Mouse (Mus musculus): ENCODE results near the gene Akap6.

Akap6 gene

GRCm38 (mm10) chr12:52699146-52699545 is at the start of gene Akap6:
Gene Akap6, plus strand, starts transcription at chr12:52699383.
- no peaks in the 10 kb centered on the region for H3K36me3 ChIP-seq (ENCODE audit: insufficient read depth, low read length)
- H3K27me3 ChIP-seq (ENCODE audit: insufficient read depth, low read length), result 0 out of 2 replicates have a peak, but pooled peaks cover 3% of the 10 kb centered on the region
- TF ChIP-seq CTCF (conservative IDR thresholded peaks at IDR 0.05; ENCODE audit: low read length) (no peak), POU5F1 (IDR thresholded peaks at IDR 0.05; ENCODE audit: borderline replicate concordance, low read length) (no peak), NANOG (IDR thresholded peaks at IDR 0.05; ENCODE audit: borderline replicate concordance, low read length) (no peak)
- no peak within 1 kb of the TSS for H3K4me3 ChIP-seq (replicated peaks; ENCODE audit: low read length)
- peaks cover 8% of the 10 kb centered on the region for H3K4me1 ChIP-seq (replicated peaks; ENCODE audit: low read depth, low read length)
- H3K9me3 ChIP-seq (ENCODE audit: low read length), result no peaks in the 10 kb centered on the region

- Histone ChIP-seq H3K27me3 (ENCODE audit: insufficient read depth, low read length) (no peaks in the 10 kb centered on the region), H3K4me1 (replicated peaks; ENCODE audit: low read depth, low read length) (no peaks in the 10 kb centered on the region), H3K9me3 (ENCODE audit: low read length) (no peaks in the 10 kb centered on the region), H3K36me3 (ENCODE audit: insufficient read depth, low read length) (no peaks in the 10 kb centered on the region), H3K4me3 (replicated peaks; ENCODE audit: low read length) (no peak overlapping the region)
- no peak for TF ChIP-seq POU5F1 (IDR thresholded peaks at IDR 0.05; ENCODE audit: borderline replicate concordance, low read length)
- no peak for TF ChIP-seq NANOG (IDR thresholded peaks at IDR 0.05; ENCODE audit: borderline replicate concordance, low read length)
- no peak for TF ChIP-seq CTCF (conservative IDR thresholded peaks at IDR 0.05; ENCODE audit: low read length)
These were observed 36.0 kb upstream of the Akap6 start for GRCm38 (mm10) chr12:52662907-52663790.

DNA sequence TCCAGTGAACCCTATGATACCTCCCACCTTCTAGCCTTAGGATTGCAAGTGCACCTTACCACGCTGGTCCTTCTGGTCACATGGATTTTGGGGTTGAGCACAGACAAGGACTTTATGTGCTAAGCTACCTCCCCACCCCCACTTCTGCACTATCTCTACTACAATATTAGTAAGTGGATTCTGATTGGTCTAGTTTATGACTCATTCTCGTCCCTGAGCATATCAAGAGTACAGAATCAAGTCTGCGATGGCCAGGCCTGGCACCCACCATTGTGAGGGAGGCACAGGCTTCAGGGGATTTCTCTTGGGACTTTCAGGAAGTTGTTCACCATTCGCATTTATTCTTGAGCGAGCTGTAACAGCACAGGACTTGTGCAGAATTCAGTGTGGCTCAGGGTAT is 34.2 kb upstream of the Akap6 start:
- Histone ChIP-seq H3K27me3 (ENCODE audit: insufficient read depth, low read length) (no peaks in the 10 kb centered on the region), H3K9me3 (ENCODE audit: low read length) (no peaks in the 10 kb centered on the region), H3K4me1 (replicated peaks; ENCODE audit: low read depth, low read length) (no peaks in the 10 kb centered on the region), H3K4me3 (replicated peaks; ENCODE audit: low read length) (no peak overlapping the region), H3K36me3 (ENCODE audit: insufficient read depth, low read length) (no peaks in the 10 kb centered on the region)
- TF ChIP-seq NANOG (IDR thresholded peaks at IDR 0.05; ENCODE audit: borderline replicate concordance, low read length) (no peak), POU5F1 (IDR thresholded peaks at IDR 0.05; ENCODE audit: borderline replicate concordance, low read length) (no peak), CTCF (conservative IDR thresholded peaks at IDR 0.05; ENCODE audit: low read length) (no peak)

- no peak for TF ChIP-seq NANOG (IDR thresholded peaks at IDR 0.05; ENCODE audit: borderline replicate concordance, low read length)
- no peak for TF ChIP-seq POU5F1 (IDR thresholded peaks at IDR 0.05; ENCODE audit: borderline replicate concordance, low read length)
- no peak for TF ChIP-seq CTCF (conservative IDR thresholded peaks at IDR 0.05; ENCODE audit: low read length)
- no peaks in the 10 kb centered on the region for H3K9me3 ChIP-seq (ENCODE audit: low read length)
These were observed 27.7 kb upstream of the Akap6 start for GRCm38 (mm10) chr12:52671436-52671835.

GRCm38 (mm10) chr12:52671943-52672342 is 27.2 kb upstream of the Akap6 start:
- Histone ChIP-seq H3K27me3 (ENCODE audit: insufficient read depth, low read length) (no peaks in the 10 kb centered on the region), H3K9me3 (ENCODE audit: low read length) (no peaks in the 10 kb centered on the region), H3K36me3 (ENCODE audit: insufficient read depth, low read length) (no peaks in the 10 kb centered on the region), H3K4me3 (replicated peaks; ENCODE audit: low read length) (no peak overlapping the region), H3K4me1 (replicated peaks; ENCODE audit: low read depth, low read length) (peaks cover 11% of the 10 kb centered on the region)
- TF ChIP-seq CTCF (conservative IDR thresholded peaks at IDR 0.05; ENCODE audit: low read length) (no peak), NANOG (IDR thresholded peaks at IDR 0.05; ENCODE audit: borderline replicate concordance, low read length) (no peak)

More at GRCm38 (mm10) chr12:52671436-52671835, 27.7 kb upstream of the Akap6 start:
- Histone ChIP-seq H3K36me3 (ENCODE audit: insufficient read depth, low read length) (no peaks in the 10 kb centered on the region), H3K4me1 (replicated peaks; ENCODE audit: low read depth, low read length) (peaks cover 11% of the 10 kb centered on the region), H3K27me3 (ENCODE audit: insufficient read depth, low read length) (no peaks in the 10 kb centered on the region), H3K4me3 (replicated peaks; ENCODE audit: low read length) (no peak overlapping the region; the same call in 1 of the 2 replicates)

DNA sequence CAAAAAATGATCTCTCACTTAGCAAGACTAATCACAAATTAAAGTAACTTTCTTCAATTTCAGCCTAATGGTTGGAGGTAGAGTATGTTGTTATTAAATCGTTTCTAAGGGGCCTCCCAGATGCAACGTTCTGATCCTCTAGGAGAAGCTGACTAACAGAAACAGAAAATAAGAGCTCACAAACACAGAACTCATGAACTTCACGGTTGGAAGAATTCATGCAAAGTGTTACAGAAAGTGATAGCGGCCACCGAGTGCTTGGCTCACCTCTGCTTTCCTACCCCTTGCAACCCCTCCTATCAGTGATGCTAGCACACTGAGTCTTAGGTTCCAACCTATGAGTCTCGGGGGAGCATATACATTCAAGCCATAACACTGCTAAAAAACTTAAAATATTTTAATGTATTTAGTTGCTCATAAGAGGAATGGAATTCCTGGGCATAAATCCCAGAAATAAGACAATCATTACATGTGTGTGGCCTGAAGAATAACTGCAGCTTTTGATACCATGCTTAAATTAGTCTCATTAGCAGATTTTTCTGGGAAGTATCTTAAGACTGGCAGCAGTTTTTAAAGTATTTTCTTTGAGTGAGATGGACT is 25.7 kb upstream of the Akap6 start:
- TF ChIP-seq NANOG (IDR thresholded peaks at IDR 0.05; ENCODE audit: borderline replicate concordance, low read length) (no peak), CTCF (conservative IDR thresholded peaks at IDR 0.05; ENCODE audit: low read length) (no peak), POU5F1 (IDR thresholded peaks at IDR 0.05; ENCODE audit: borderline replicate concordance, low read length) (no peak)
- no peaks in the 10 kb centered on the region for H3K9me3 ChIP-seq (ENCODE audit: low read length)
- H3K27me3 ChIP-seq (ENCODE audit: insufficient read depth, low read length), result no peaks in the 10 kb centered on the region

DNA sequence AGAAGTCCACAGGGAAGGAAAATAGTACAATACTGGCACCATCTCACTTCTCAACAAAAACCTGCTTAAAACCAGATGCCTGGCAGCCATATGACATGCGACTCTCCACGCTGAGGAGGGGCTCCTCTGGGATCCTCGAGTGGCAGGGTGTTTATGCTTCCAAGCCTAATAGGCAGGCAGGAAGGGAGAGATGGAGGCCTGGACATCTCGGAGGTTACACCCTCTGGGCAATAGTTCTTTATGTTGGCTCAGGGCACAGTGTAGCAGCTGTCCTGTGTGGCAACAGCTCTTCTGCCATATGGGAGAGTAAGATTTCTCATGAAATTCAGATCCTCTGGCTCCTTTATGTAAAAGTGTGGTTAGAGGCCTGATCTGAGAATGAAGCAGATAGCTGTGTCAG is 24.2 kb upstream of the Akap6 start:
- Histone ChIP-seq H3K9me3 (ENCODE audit: low read length) (no peaks in the 10 kb centered on the region), H3K36me3 (ENCODE audit: insufficient read depth, low read length) (no peaks in the 10 kb centered on the region), H3K4me1 (replicated peaks; ENCODE audit: low read depth, low read length) (peaks cover 11% of the 10 kb centered on the region), H3K4me3 (replicated peaks; ENCODE audit: low read length) (no peak overlapping the region), H3K27me3 (ENCODE audit: insufficient read depth, low read length) (no peaks in the 10 kb centered on the region)
- TF ChIP-seq POU5F1 (IDR thresholded peaks at IDR 0.05; ENCODE audit: borderline replicate concordance, low read length), result no peak
- TF ChIP-seq NANOG (IDR thresholded peaks at IDR 0.05; ENCODE audit: borderline replicate concordance, low read length), result no peak
- no peak for TF ChIP-seq CTCF (conservative IDR thresholded peaks at IDR 0.05; ENCODE audit: low read length)

More for the DNA sequence above, 25.7 kb upstream of the Akap6 start:
- Histone ChIP-seq H3K4me3 (replicated peaks; ENCODE audit: low read length) (no peak overlapping the region), H3K36me3 (ENCODE audit: insufficient read depth, low read length) (no peaks in the 10 kb centered on the region), H3K4me1 (replicated peaks; ENCODE audit: low read depth, low read length) (peaks cover 11% of the 10 kb centered on the region)

DNA sequence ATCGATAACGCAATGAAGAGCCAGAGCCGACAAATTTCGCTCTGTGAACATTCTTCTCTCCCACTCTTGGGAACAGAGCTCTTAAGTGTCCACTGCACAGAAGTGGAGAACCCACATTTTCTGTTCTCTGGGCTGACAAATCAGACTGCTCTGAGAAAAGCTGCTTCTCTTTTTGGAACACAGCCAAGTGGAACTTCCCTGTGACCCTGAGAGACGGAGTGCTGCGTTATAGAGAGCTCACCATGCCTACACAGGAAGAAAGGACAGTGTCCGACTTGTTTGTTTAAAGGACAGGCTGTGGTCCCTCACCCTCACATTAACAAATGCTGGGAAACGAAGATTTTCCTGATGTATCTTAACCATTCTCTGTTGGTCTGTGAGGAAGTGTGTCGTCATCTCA is 11.8 kb upstream of the Akap6 start:
- no peaks in the 10 kb centered on the region for H3K9me3 ChIP-seq (ENCODE audit: low read length)
- no peak overlapping the region for H3K4me3 ChIP-seq (replicated peaks; ENCODE audit: low read length)
- no peaks in the 10 kb centered on the region for H3K4me1 ChIP-seq (replicated peaks; ENCODE audit: low read depth, low read length)
- no peak for TF ChIP-seq NANOG (IDR thresholded peaks at IDR 0.05; ENCODE audit: borderline replicate concordance, low read length)
- TF ChIP-seq CTCF (conservative IDR thresholded peaks at IDR 0.05; ENCODE audit: low read length), result no peak
- no peak for TF ChIP-seq POU5F1 (IDR thresholded peaks at IDR 0.05; ENCODE audit: borderline replicate concordance, low read length)
- H3K36me3 ChIP-seq (ENCODE audit: insufficient read depth, low read length), result no peaks in the 10 kb centered on the region
- H3K27me3 ChIP-seq (ENCODE audit: insufficient read depth, low read length), result no peaks in the 10 kb centered on the region

Measured in E14TG2a.4 (cell line).